Mouse (Mus musculus): Measurements from ENCODE around the gene Gatad2b.
"Not testable (repeated sequence)": the region's sequence is repeated elsewhere in the genome, so short reads cannot be mapped to it uniquely, and the experiment has no call there.

Gene Gatad2b

GRCm38 (mm10) chr3:90292345-90293275 lies at the start of gene Gatad2b:
TSS of gene Gatad2b (plus strand) at chr3:90293178.
- peak; percentile 99 to 100 for DNase-seq

GRCm38 (mm10) chr3:90245406-90245805 lies 47.6 kb upstream of the Gatad2b start:
- no peak for DNase-seq

GRCm38 (mm10) chr3:90247630-90247959 lies 45.4 kb upstream of the Gatad2b start:
- no peak for DNase-seq

GRCm38 (mm10) chr3:90247960-90248745 lies 44.8 kb upstream of the Gatad2b start, which contains the start of gene Slc39a1:
TSS of gene Slc39a1 (plus strand) at chr3:90248172.
- DNase-seq = peak; percentile 97

- DNase-seq = peak; percentile 18 to 58
Measured at GRCm38 (mm10) chr3:90248746-90249100, 44.3 kb upstream of the Gatad2b start.

- no peak for DNase-seq
Measured at GRCm38 (mm10) chr3:90250791-90251190, 42.2 kb upstream of the Gatad2b start.

GRCm38 (mm10) chr3:90251731-90252226 lies 41.2 kb upstream of the Gatad2b start:
- DNase-seq = not testable (repeated sequence)

GRCm38 (mm10) chr3:90252659-90253058 lies 40.3 kb upstream of the Gatad2b start:
- not testable (repeated sequence) for DNase-seq

- DNase-seq = not testable (repeated sequence)
Measured at GRCm38 (mm10) chr3:90253174-90253573, 39.8 kb upstream of the Gatad2b start.

GRCm38 (mm10) chr3:90253653-90254418 lies 39.1 kb upstream of the Gatad2b start, which contains the start of gene Crtc2:
TSS of gene Crtc2 (plus strand) at chr3:90254163.
- DNase-seq = peak; percentile 96 to 99

GRCm38 (mm10) chr3:90254419-90255193 lies 38.4 kb upstream of the Gatad2b start:
- DNase-seq = peak; percentile 59 to 85

- peak in 1 of 2 experiments; percentile 10 for DNase-seq
Measured at GRCm38 (mm10) chr3:90255194-90255565, 37.8 kb upstream of the Gatad2b start.

GRCm38 (mm10) chr3:90255784-90256353 lies 37.1 kb upstream of the Gatad2b start:
- peak in 1 of 2 experiments; percentile 26 for DNase-seq

GRCm38 (mm10) chr3:90256731-90257530 lies 36.0 kb upstream of the Gatad2b start:
- peak; percentile 74 to 75 for DNase-seq

GRCm38 (mm10) chr3:90258521-90258920 lies 34.5 kb upstream of the Gatad2b start:
- DNase-seq = peak; percentile 51 to 83

- peak in 1 of 2 experiments; percentile 35 for DNase-seq
Measured at GRCm38 (mm10) chr3:90263121-90263771, 29.7 kb upstream of the Gatad2b start.

GRCm38 (mm10) chr3:90264687-90265033 lies 28.3 kb upstream of the Gatad2b start:
- DNase-seq = no peak

- DNase-seq = peak; percentile 93 to 95
Measured at GRCm38 (mm10) chr3:90265034-90265931, 27.7 kb upstream of the Gatad2b start, which contains the start of gene Dennd4b. TSS of gene Dennd4b (plus strand) at chr3:90265185.

Measured in kidney, postnatal 25 days (tissue).